Mouse (Mus musculus) thymus, adult 2 months (tissue): ENCODE measurements around the gene Gm21969. TPM values are rescaled to one million over a fixed set of nuclear protein-coding genes. Genes with fewer than 3 reads are reported as not detected.

ENCODE experiments used
- DNase-seq: peaks from one replicate; pipeline ENCODE4 v3.0.0; 2021
- H3K27ac ChIP-seq: fragments of 200-500 bp; 2 replicates; pipeline ENCODE4 v1.5.1; 2012; ENCODE audit warnings: low read length, control low read depth; ENCODE audit not compliant: control insufficient read depth, insufficient read depth
- H3K27me3 ChIP-seq: fragments of 200-500 bp; 2 replicates; pipeline ENCODE4 v1.6.1; 2012; ENCODE audit warnings: mild to moderate bottlenecking, low read length, moderate library complexity, mixed read lengths; ENCODE audit not compliant: control insufficient read depth, insufficient read depth
- H3K36me3 ChIP-seq: fragments of 200-500 bp; 2 replicates; pipeline ENCODE4 v1.6.1; 2012; ENCODE audit warnings: mild to moderate bottlenecking, low read length, moderate library complexity; ENCODE audit not compliant: control insufficient read depth, insufficient read depth
- H3K4me1 ChIP-seq: fragments of 200-500 bp; replicated peaks from 2 replicates; pipeline ENCODE4 v1.6.1; 2012; ENCODE audit warnings: low read length; ENCODE audit not compliant: control insufficient read depth, insufficient read depth
- H3K4me3 ChIP-seq: fragments of 200-500 bp; 2 replicates; pipeline ENCODE4 v1.5.1; 2012; ENCODE audit warnings: mild to moderate bottlenecking, low read length, control low read depth, moderate library complexity; ENCODE audit not compliant: control insufficient read depth, insufficient read depth
- CTCF ChIP-seq: fragments of 200-500 bp; IDR thresholded peaks from 2 replicates; pipeline ENCODE4 v1.5.1; 2012; ENCODE audit warnings: mild to moderate bottlenecking, control low read depth, low read length, moderate library complexity, borderline replicate concordance; ENCODE audit not compliant: control insufficient read depth, poor library complexity, insufficient read depth; ENCODE audit errors: extremely low read depth
- POLR2A ChIP-seq: fragments of 200-500 bp; IDR thresholded peaks from 2 replicates; pipeline ENCODE4 v1.6.1; 2012; ENCODE audit warnings: mild to moderate bottlenecking, low read length, control low read depth, moderate library complexity; ENCODE audit not compliant: control insufficient read depth, poor library complexity, insufficient read depth; ENCODE audit errors: extremely low read depth
- WGBS: fragments of 180-500 bp; shearing (Covaris S2); methylation state at CpG from one replicate; pipeline ENCODE4 v1.1.7; 2018; 5-methylcytosine and 5-hydroxymethylcytosine counted together
- polyA plus RNA-seq: library from polyadenylated mRNA; depleted of rRNA; stranded (reverse); fragments of >200 nt; gene quantifications from 2 replicates; pipeline ENCODE4 v1.2.3, GENCODE M21; 2012

The Gm21969 gene
- polyA plus RNA-seq, 1 experiment, result not detected

- 95% methylated on average over 9 of the region's 9 CpGs for WGBS
- no peak overlapping the region for H3K4me3 ChIP-seq
- H3K36me3 ChIP-seq, result no peaks in the 10 kb centered on the region
- no peak overlapping the region for H3K27ac ChIP-seq
- no peak for DNase-seq
- peaks cover 15% of the 10 kb centered on the region for H3K4me1 ChIP-seq
- no peaks in the 10 kb centered on the region; the same call in 1 of the 2 replicates for H3K27me3 ChIP-seq
- TF ChIP-seq CTCF (no peak), POLR2A (no peak)
These were observed 34.9 kb downstream of the Gm21969 start for GRCm38 (mm10) chr4:139637847-139638246.

- no peaks in the 10 kb centered on the region; the same call in 1 of the 2 replicates for H3K27me3 ChIP-seq
- H3K36me3 ChIP-seq, result no peaks in the 10 kb centered on the region
- WGBS, result 95% methylated on average over 16 of the region's 16 CpGs
- peaks cover 15% of the 10 kb centered on the region for H3K4me1 ChIP-seq
- TF ChIP-seq POLR2A (no peak), CTCF (no peak)
- no peak overlapping the region for H3K27ac ChIP-seq
- DNase-seq, result no peak
- no peak overlapping the region for H3K4me3 ChIP-seq
These were observed 35.4 kb downstream of the Gm21969 start for GRCm38 (mm10) chr4:139638356-139638755.

GRCm38 (mm10) chr4:139639801-139640200 lies 36.8 kb downstream of the Gm21969 start:
- Histone ChIP-seq H3K36me3 (no peaks in the 10 kb centered on the region), H3K4me1 (peaks cover 15% of the 10 kb centered on the region), H3K27me3 (no peaks in the 10 kb centered on the region; the same call in 1 of the 2 replicates), H3K4me3 (no peak overlapping the region), H3K27ac (no peak overlapping the region)
- TF ChIP-seq CTCF (no peak), POLR2A (no peak)
- 41% methylated on average over 12 of the region's 12 CpGs for WGBS
- DNase-seq, result no peak

- no peak overlapping the region for H3K4me3 ChIP-seq
- TF ChIP-seq POLR2A, result no peak
- no peak for TF ChIP-seq CTCF
- no peaks in the 10 kb centered on the region for H3K36me3 ChIP-seq
- H3K27ac ChIP-seq, result no peak overlapping the region
- WGBS, result 18% methylated on average over 12 of the region's 12 CpGs
- no peak for DNase-seq
- H3K4me1 ChIP-seq, result peaks cover 15% of the 10 kb centered on the region
- no peaks in the 10 kb centered on the region; the same call in 1 of the 2 replicates for H3K27me3 ChIP-seq
These were observed 37.3 kb downstream of the Gm21969 start for GRCm38 (mm10) chr4:139640333-139640732.

GRCm38 (mm10) chr4:139640775-139641174 lies 37.8 kb downstream of the Gm21969 start:
- Histone ChIP-seq H3K36me3 (no peaks in the 10 kb centered on the region), H3K4me1 (peaks cover 15% of the 10 kb centered on the region), H3K27me3 (no peaks in the 10 kb centered on the region), H3K4me3 (no peak overlapping the region), H3K27ac (no peak overlapping the region)
- WGBS, result 20% methylated on average over 6 of the region's 6 CpGs
- no peak for DNase-seq
- TF ChIP-seq CTCF (no peak), POLR2A (no peak)

- Histone ChIP-seq H3K4me1 (peaks cover 15% of the 10 kb centered on the region), H3K27me3 (no peaks in the 10 kb centered on the region), H3K27ac (no peak overlapping the region), H3K4me3 (no peak overlapping the region), H3K36me3 (no peaks in the 10 kb centered on the region)
- WGBS, result 45% methylated on average over 30 of the region's 30 CpGs
- no peak for DNase-seq
- no peak for TF ChIP-seq POLR2A
- TF ChIP-seq CTCF, result no peak
These were observed 38.9 kb downstream of the Gm21969 start for GRCm38 (mm10) chr4:139641829-139642425.
